Mouse (Mus musculus) liver, postnatal 0 days (tissue): ENCODE results near the gene Tomm22.

Experiments
- CTCF ChIP-seq: sonication (generic); IDR thresholded peaks from 2 replicates; pipeline ENCODE4 v1.5.1; 2016; ENCODE audit warnings: antibody characterized with exemption, low read depth
- EP300 ChIP-seq: IDR thresholded peaks from 2 replicates; pipeline ENCODE4 v1.6.1; 2016; ENCODE audit warnings: antibody characterized with exemption, low read depth, mild to moderate bottlenecking

- no peak for TF ChIP-seq EP300
- no peak for TF ChIP-seq CTCF
Observed at GRCm38 (mm10) chr15:79648130-79648529, 22.5 kb upstream of the Tomm22 start.
